Mouse (Mus musculus) heart, adult 2 months (tissue): Measurements from ENCODE around the gene Tmprss12. TPM values are rescaled to one million over a fixed set of nuclear protein-coding genes. Genes with fewer than 3 reads are reported as not detected.
A peak's percentile ranks its signal among the peaks of the same experiment; 100 is the strongest.
"Not testable (repeated sequence)": the region's sequence is repeated elsewhere in the genome, so short reads cannot be mapped to it uniquely, and the experiment has no call there.

Experiments
- DNase-seq, 2 experiments: peaks; one replicate each; pipeline ENCODE4 v3.0.0; 2021
- H3K27ac ChIP-seq: fragments of 200-600 bp; 2 replicates; pipeline ENCODE4 v1.8.1; 2022
- H3K27me3 ChIP-seq: fragments of 200-500 bp; 2 replicates; pipeline ENCODE4 v1.6.1; 2012; ENCODE audit warnings: mild to moderate bottlenecking, low read length, inconsistent platforms, mixed read lengths; ENCODE audit not compliant: control insufficient read depth, insufficient read depth
- H3K36me3 ChIP-seq: fragments of 200-500 bp; 2 replicates; pipeline ENCODE4 v1.6.1; 2012; ENCODE audit warnings: low read length, inconsistent platforms; ENCODE audit not compliant: control insufficient read depth, insufficient read depth
- H3K4me1 ChIP-seq: fragments of 200-500 bp; 2 replicates; pipeline ENCODE4 v1.6.1; 2011; ENCODE audit warnings: low read length; ENCODE audit not compliant: control insufficient read depth, insufficient read depth
- H3K4me3 ChIP-seq: fragments of 200-600 bp; 2 replicates; pipeline ENCODE4 v1.8.1; 2022
- H3K79me2 ChIP-seq: fragments of 200-500 bp; replicated peaks from 2 replicates; pipeline ENCODE4 v1.6.1; 2012; ENCODE audit warnings: mild to moderate bottlenecking, inconsistent platforms, low read length, moderate library complexity, mixed read lengths; ENCODE audit not compliant: control insufficient read depth, insufficient read depth
- H3K9ac ChIP-seq: fragments of 200-500 bp; 2 replicates; pipeline ENCODE4 v1.6.1; 2012; ENCODE audit warnings: low read depth, mild to moderate bottlenecking, control low read depth, inconsistent platforms, low read length, mixed read lengths
- CTCF ChIP-seq: fragments of 200-600 bp; IDR thresholded peaks from 2 replicates; pipeline ENCODE4 v1.8.1; 2022; ENCODE audit warnings: antibody characterized with exemption, mild to moderate bottlenecking, moderate library complexity
- EP300 ChIP-seq: fragments of 200-500 bp; IDR thresholded peaks from 2 replicates; pipeline ENCODE4 v1.6.1; 2011; ENCODE audit warnings: low read depth, low read length, control low read depth; ENCODE audit not compliant: insufficient read depth
- POLR2A ChIP-seq: fragments of 200-500 bp; IDR thresholded peaks from 2 replicates; pipeline ENCODE4 v1.6.1; 2011; ENCODE audit warnings: mild to moderate bottlenecking, low read depth, low read length, control low read depth; ENCODE audit not compliant: insufficient read depth
- WGBS: fragments of 180-500 bp; shearing (Covaris S2); methylation state at CpG from one replicate; pipeline ENCODE4 v1.1.7; 2018; 5-methylcytosine and 5-hydroxymethylcytosine counted together
- intact Hi-C: fragments of 180-260 bp; cut with DNase I; formaldehyde crosslinking; loops from one replicate; pipeline ENCODE4 v1.15.1; 2025
- polyA plus RNA-seq: library from polyadenylated mRNA; depleted of rRNA; stranded (reverse); fragments of >200 nt; gene quantifications from 2 replicates; pipeline ENCODE4 v1.2.3, GENCODE M21; 2012; rRNA removed
- total RNA-seq, 2 experiments: library from RNA; stranded (reverse); gene quantifications; 2 replicates each; pipeline ENCODE4 v1.2.3; 2021

Tmprss12 gene
- total and polyA plus RNA-seq, 3 experiments: not detected

GRCm38 (mm10) chr15:100330739-100331138 lies 50.1 kb downstream of the Tmprss12 start:
- no peak for DNase-seq
- H3K27ac ChIP-seq: no peak overlapping the region
- H3K79me2 ChIP-seq: no peaks in the 10 kb centered on the region
- TF ChIP-seq POLR2A (no peak), CTCF (no peak), EP300 (no peak)
- no peaks in the 10 kb centered on the region for H3K27me3 ChIP-seq
- H3K9ac ChIP-seq: no peak overlapping the region
- H3K4me1 ChIP-seq: no peaks in the 10 kb centered on the region
- 90% methylated on average over 7 of the region's 7 CpGs for WGBS
- no peak overlapping the region for H3K4me3 ChIP-seq
- intact Hi-C loops: no loop called here
- H3K36me3 ChIP-seq: no peaks in the 10 kb centered on the region

GRCm38 (mm10) chr15:100332077-100332961 lies 51.7 kb downstream of the Tmprss12 start:
- intact Hi-C loops, H3K4me1 ChIP-seq, H3K27me3 ChIP-seq, H3K79me2 ChIP-seq, H3K9ac ChIP-seq, H3K27ac ChIP-seq, H3K36me3 ChIP-seq, H3K4me3 ChIP-seq: not testable (repeated sequence)
- TF ChIP-seq CTCF: peak; percentile 36
- peak in 1 of 2 experiments; percentile 21 for DNase-seq
- 25% methylated on average over 2 of the region's 10 CpGs for WGBS

- Histone ChIP-seq H3K27ac (no peak within 1 kb of the TSS), H3K27me3 (no peaks in the 10 kb centered on the region), H3K4me3 (no peak within 1 kb of the TSS), H3K4me1 (no peaks in the 10 kb centered on the region), H3K9ac (no peak within 1 kb of the TSS), H3K79me2 (no peaks in the 10 kb centered on the region), H3K36me3 (no peaks in the 10 kb centered on the region)
- no peak for DNase-seq
- 73% methylated on average over 10 of the region's 10 CpGs for WGBS
- intact Hi-C loops: no loop called here
- TF ChIP-seq POLR2A: no peak
- TF ChIP-seq EP300: no peak
- no peak for TF ChIP-seq CTCF
Measured at GRCm38 (mm10) chr15:100334629-100335028, 54.0 kb downstream of the Tmprss12 start, which contains the start of gene Mettl7a3. Gene Mettl7a3, plus strand, starts transcription at chr15:100334929.

- H3K79me2 ChIP-seq, H3K27ac ChIP-seq, H3K9ac ChIP-seq, H3K4me1 ChIP-seq, H3K36me3 ChIP-seq, intact Hi-C loops, DNase-seq, H3K27me3 ChIP-seq, H3K4me3 ChIP-seq: not testable (repeated sequence)
Measured at GRCm38 (mm10) chr15:100337328-100337727, 56.7 kb downstream of the Tmprss12 start.

GRCm38 (mm10) chr15:100337847-100338246 lies 57.2 kb downstream of the Tmprss12 start:
- peak; percentile 49 for DNase-seq

GRCm38 (mm10) chr15:100341314-100341980 lies 60.8 kb downstream of the Tmprss12 start:
- 75% methylated on average over 4 of the region's 5 CpGs for WGBS
- H3K36me3 ChIP-seq, H3K4me1 ChIP-seq, H3K27ac ChIP-seq, DNase-seq, H3K79me2 ChIP-seq, intact Hi-C loops, H3K4me3 ChIP-seq, H3K9ac ChIP-seq, H3K27me3 ChIP-seq: not testable (repeated sequence)

More at GRCm38 (mm10) chr15:100337847-100338246, 57.2 kb downstream of the Tmprss12 start:
- H3K27ac ChIP-seq, H3K79me2 ChIP-seq, H3K4me1 ChIP-seq, H3K36me3 ChIP-seq, intact Hi-C loops, H3K9ac ChIP-seq, H3K27me3 ChIP-seq, H3K4me3 ChIP-seq: not testable (repeated sequence)
- peak; percentile 60 for TF ChIP-seq CTCF
- 35% methylated on average over 9 of the region's 10 CpGs for WGBS

Other genes starting within 250 kb of the Tmprss12 start
- gene Dip2b, start 242.2 kb upstream of the Tmprss12 start, total RNA-seq: 10 to 100 TPM; 18.6 to 19.5 TPM
- gene Dip2b, start 242.2 kb upstream of the Tmprss12 start, polyA plus RNA-seq: 11.2 and 16.9 TPM in 2 replicates
- 10 to 100 TPM; 50.7 to 53.9 TPM for gene Atf1, start 53.0 kb upstream of the Tmprss12 start, total RNA-seq
- 54.2 and 59.7 TPM in 2 replicates for gene Atf1, start 53.0 kb upstream of the Tmprss12 start, polyA plus RNA-seq
- 10 to 100 TPM; 44.8 to 56.4 TPM for gene Mettl7a1, start 23.3 kb downstream of the Tmprss12 start, total RNA-seq
- 43.0 and 47.6 TPM in 2 replicates for gene Mettl7a1, start 23.3 kb downstream of the Tmprss12 start, polyA plus RNA-seq
- gene Mettl7a3, start 54.1 kb downstream of the Tmprss12 start, total RNA-seq: under 1 TPM in 1 of 2 experiments, not detected in 1; 0.27 TPM
- gene Mettl7a3, start 54.1 kb downstream of the Tmprss12 start, polyA plus RNA-seq: 0.21 TPM in 1 of 2 replicates, not detected in the other
- gene Methig1, start 72.3 kb downstream of the Tmprss12 start, total RNA-seq: under 1 TPM in 1 of 2 experiments, not detected in 1; 0.34 TPM
- not detected in 2 replicates for gene Methig1, start 72.3 kb downstream of the Tmprss12 start, polyA plus RNA-seq
- 1 to 10 TPM in 1 of 2 experiments, under 1 TPM in 1; 0.75 to 1.5 TPM for gene Mettl7a2, start 72.4 kb downstream of the Tmprss12 start, total RNA-seq
- gene Mettl7a2, start 72.4 kb downstream of the Tmprss12 start, polyA plus RNA-seq: not detected in 2 replicates
- gene Higd1c, start 83.7 kb downstream of the Tmprss12 start, total RNA-seq: not detected
- gene Higd1c, start 83.7 kb downstream of the Tmprss12 start, polyA plus RNA-seq: not detected in 2 replicates
- gene Gm5475, start 141.3 kb downstream of the Tmprss12 start, total RNA-seq: not detected
- not detected in 2 replicates for gene Gm5475, start 141.3 kb downstream of the Tmprss12 start, polyA plus RNA-seq
- gene Slc11a2, start 144.2 kb downstream of the Tmprss12 start, total RNA-seq: 10 to 100 TPM; 38.9 to 43.7 TPM
- gene Slc11a2, start 144.2 kb downstream of the Tmprss12 start, polyA plus RNA-seq: 24.4 and 45.6 TPM in 2 replicates
- 10 to 100 TPM; 13.0 to 13.1 TPM for gene Letmd1, start 188.2 kb downstream of the Tmprss12 start, total RNA-seq
- 31.2 and 32.3 TPM in 2 replicates for gene Letmd1, start 188.2 kb downstream of the Tmprss12 start, polyA plus RNA-seq
- 1 to 10 TPM; 2.1 to 2.7 TPM for gene Csrnp2, start 214.7 kb downstream of the Tmprss12 start, total RNA-seq
- 1.7 and 3.0 TPM in 2 replicates for gene Csrnp2, start 214.7 kb downstream of the Tmprss12 start, polyA plus RNA-seq